Mouse (Mus musculus): Measurements from ENCODE around the gene Mok.

- TF ChIP-seq HCFC1 (IDR thresholded peaks at IDR 0.05; ENCODE audit: borderline replicate concordance, insufficient read depth, low read length) (no peak), ZC3H11A (IDR thresholded peaks at IDR 0.05; ENCODE audit: borderline replicate concordance, low read depth, low read length) (no peak)
Observed at GRCm38 (mm10) chr12:110786243-110786642, 54.5 kb downstream of the Mok start.

Measured in ES-E14 (cell line).